Mouse (Mus musculus) leukemia stem cell, adult 10-12 weeks (primary cell): ENCODE measurements around the gene Xrcc3. TPM values are rescaled to one million over a fixed set of nuclear protein-coding genes. Genes with fewer than 3 reads are reported as not detected.

ENCODE experiments used
- polyA plus RNA-seq: library from polyadenylated mRNA; stranded (reverse); fragments of >175 nt; gene quantifications from 2 replicates; pipeline ENCODE4 v1.2.3, GENCODE M21; 2012; ENCODE audit warnings: low replicate concordance

Xrcc3 gene
- 2.6 and 13.1 TPM in 2 replicates for polyA plus RNA-seq

GRCm38 (mm10) chr12:111813766-111814617 is at the start of gene Xrcc3, which contains the start of gene Zfyve21:
TSS of gene Xrcc3 (minus strand) at chr12:111813873.
TSS of gene Zfyve21 (plus strand) at chr12:111814170.

GRCm38 (mm10) chr12:111758381-111759175 is 55.1 kb downstream of the Xrcc3 start, which contains the start of gene Klc1:
TSS of gene Klc1 (plus strand) at chr12:111758849.

Other genes starting within 250 kb of the Xrcc3 start
- gene Mark3, start 239.3 kb downstream of the Xrcc3 start, polyA plus RNA-seq, result 9.3 and 16.5 TPM in 2 replicates
- 18.2 and 37.1 TPM in 2 replicates for gene Ckb, start 141.5 kb downstream of the Xrcc3 start, polyA plus RNA-seq
- 27.1 and 40.3 TPM in 2 replicates for gene Trmt61a, start 135.8 kb downstream of the Xrcc3 start, polyA plus RNA-seq
- gene Bag5, start 100.6 kb downstream of the Xrcc3 start, polyA plus RNA-seq, result 7.8 and 8.6 TPM in 2 replicates
- gene Apopt1, start 100.6 kb downstream of the Xrcc3 start, polyA plus RNA-seq, result 81.0 and 98.3 TPM in 2 replicates
- 35.1 and 44.2 TPM in 2 replicates for gene Klc1, start 55.0 kb downstream of the Xrcc3 start, polyA plus RNA-seq
- gene Zfyve21, start 297 bp upstream of the Xrcc3 start, polyA plus RNA-seq, result 5.0 and 5.1 TPM in 2 replicates
- gene Ppp1r13b, start 94.2 kb upstream of the Xrcc3 start, polyA plus RNA-seq, result 8.9 and 12.6 TPM in 2 replicates
- gene Atp5mpl, start 153.1 kb upstream of the Xrcc3 start, polyA plus RNA-seq, result 9.4 and 13.0 TPM in 2 replicates
- not detected in 2 replicates for gene Tdrd9, start 157.7 kb upstream of the Xrcc3 start, polyA plus RNA-seq
- not detected in 2 replicates for gene Rd3l, start 167.4 kb upstream of the Xrcc3 start, polyA plus RNA-seq